Mouse (Mus musculus): Measurements from ENCODE around the gene Hnrnpa2b1.

GRCm38 (mm10) chr6:51472213-51472612, 2.5 kb upstream of the Hnrnpa2b1 start:
- TF ChIP-seq CTCF (IDR thresholded peaks at IDR 0.05; ENCODE audit: extremely low read depth, insufficient read length, insufficient replicate concordance, low read depth, low read length) (no peak), POLR2A (IDR thresholded peaks at IDR 0.05; ENCODE audit: low read depth, low read length) (no peak)

All from small intestine, adult 2 months (tissue).